Mouse (Mus musculus): ENCODE data around the gene Nfib.

- TF ChIP-seq POLR2A (IDR thresholded peaks at IDR 0.05; ENCODE audit: control insufficient read depth, extremely low read depth, insufficient read depth, low read length, poor library complexity) (no peak), CTCF (IDR thresholded peaks at IDR 0.05; ENCODE audit: borderline replicate concordance, control insufficient read depth, extremely low read depth, insufficient read depth, low read length, poor library complexity) (no peak)
These were observed 60.8 kb downstream of the Nfib start for GRCm38 (mm10) chr4:82644797-82645196.

Data from thymus, adult 2 months (tissue).